Mouse (Mus musculus) hindbrain, postnatal 0 days (tissue): ENCODE measurements at regions not wholly inside any gene's neighbourhood (a gene's known extent, or its start where the extent isn't known, plus 50 kb on each side); places are given as distances from the start of the nearest gene placed in this dataset.

Experiments
- ATAC-seq: fragments of 200-750 bp; cut with Nextera tagmentation; 2 replicates; pipeline ENCODE4 v1.8.0; 2017; ENCODE audit warnings: mild to moderate bottlenecking, moderate TSS enrichment, moderate library complexity
- DNase-seq: peaks from one replicate; pipeline ENCODE4 v3.0.0-alpha.2; 2015; ENCODE audit warnings: low spot score
- H3K27ac ChIP-seq: fragments of 300-500 bp; sonication (generic); 2 replicates; pipeline ENCODE4 v1.5.1; 2014; ENCODE audit warnings: mild to moderate bottlenecking
- H3K27me3 ChIP-seq: fragments of 300-500 bp; sonication (generic); 2 replicates; pipeline ENCODE4 v1.6.1; 2014; ENCODE audit warnings: low read length, mixed read lengths; ENCODE audit not compliant: insufficient read depth
- H3K36me3 ChIP-seq: fragments of 300-500 bp; sonication (generic); 2 replicates; pipeline ENCODE4 v1.6.1; 2014; ENCODE audit warnings: low read length, mixed read lengths; ENCODE audit not compliant: insufficient read depth
- H3K4me1 ChIP-seq: fragments of 300-500 bp; sonication (generic); 2 replicates; pipeline ENCODE4 v1.6.1; 2014; ENCODE audit warnings: antibody characterized with exemption, low read length, mixed read lengths; ENCODE audit not compliant: insufficient read depth
- H3K4me2 ChIP-seq: fragments of 300-500 bp; sonication (generic); 2 replicates; pipeline ENCODE4 v1.6.1; 2014; ENCODE audit warnings: low read depth, mild to moderate bottlenecking, low read length, moderate library complexity, mixed read lengths
- H3K4me3 ChIP-seq: fragments of 300-500 bp; sonication (generic); 2 replicates; pipeline ENCODE4 v1.5.1; 2014; ENCODE audit warnings: low read length
- H3K9ac ChIP-seq: fragments of 300-500 bp; sonication (generic); replicated peaks from 2 replicates; pipeline ENCODE4 v1.6.1; 2014; ENCODE audit warnings: mild to moderate bottlenecking, low read length, moderate library complexity, mixed read lengths
- H3K9me3 ChIP-seq: fragments of 300-500 bp; sonication (generic); 2 replicates; pipeline ENCODE4 v1.6.1; 2016; ENCODE audit warnings: low read length, mixed read lengths
- CTCF ChIP-seq: IDR thresholded peaks from 2 replicates; pipeline ENCODE4 v1.5.1; 2016; ENCODE audit warnings: antibody characterized with exemption, control low read depth, low read depth
- WGBS: fragments of 180-500 bp; shearing (Covaris S2); extraction: QIAGEN DNeasy Blood & Tissue Kit; methylation state at CpG from one replicate; pipeline ENCODE4 v1.1.7; 2014; 5-methylcytosine and 5-hydroxymethylcytosine counted together

DNA sequence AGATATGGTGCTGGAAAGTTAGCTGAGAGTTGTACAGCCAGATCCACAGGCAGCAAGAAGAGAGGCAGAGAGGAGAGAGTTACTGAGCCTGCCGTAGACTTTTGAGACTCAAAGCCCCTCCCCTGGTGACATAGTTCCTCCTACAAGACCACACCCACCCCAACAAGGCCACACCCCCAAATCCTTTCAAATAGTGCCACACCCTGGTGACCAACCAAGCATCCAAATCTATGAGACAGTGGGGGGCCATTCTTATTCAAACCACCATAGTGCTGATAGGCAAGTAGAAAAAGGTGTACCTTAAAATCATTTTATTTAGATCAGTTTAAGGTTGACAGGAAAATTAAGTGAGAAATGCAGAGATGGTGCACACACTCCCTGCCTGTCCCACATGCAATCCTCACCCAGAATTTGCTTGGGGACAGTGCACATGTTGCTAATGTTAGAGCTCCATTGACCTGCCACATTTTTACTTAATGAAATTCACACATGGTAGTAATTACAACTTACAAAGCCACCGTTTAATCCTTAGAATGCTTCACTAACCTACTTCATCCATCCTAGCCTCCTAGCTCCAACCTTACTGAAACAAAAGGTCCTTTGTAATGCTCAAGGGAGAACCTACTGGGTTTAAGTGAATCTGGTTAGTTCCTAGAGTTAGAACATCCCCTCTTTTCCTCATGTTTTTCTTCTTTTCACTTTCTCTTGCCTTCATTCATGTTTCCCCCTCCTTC, 86.5 kb downstream of the Phlda1 start:
- no peak for TF ChIP-seq CTCF
- H3K4me1 ChIP-seq, result no peaks in the 10 kb centered on the region; the same call in 1 of the 2 replicates
- DNase-seq (no peak), ATAC-seq (no peak)
- H3K27me3 ChIP-seq, result no peaks in the 10 kb centered on the region
- no peak overlapping the region for H3K4me2 ChIP-seq
- no peaks in the 10 kb centered on the region for H3K36me3 ChIP-seq
- H3K27ac ChIP-seq, result no peak overlapping the region
- no peak overlapping the region for H3K9ac ChIP-seq
- no peak overlapping the region for H3K4me3 ChIP-seq
- 58% methylated on average over 2 of the region's 2 CpGs for WGBS
- H3K9me3 ChIP-seq, result no peaks in the 10 kb centered on the region

DNA sequence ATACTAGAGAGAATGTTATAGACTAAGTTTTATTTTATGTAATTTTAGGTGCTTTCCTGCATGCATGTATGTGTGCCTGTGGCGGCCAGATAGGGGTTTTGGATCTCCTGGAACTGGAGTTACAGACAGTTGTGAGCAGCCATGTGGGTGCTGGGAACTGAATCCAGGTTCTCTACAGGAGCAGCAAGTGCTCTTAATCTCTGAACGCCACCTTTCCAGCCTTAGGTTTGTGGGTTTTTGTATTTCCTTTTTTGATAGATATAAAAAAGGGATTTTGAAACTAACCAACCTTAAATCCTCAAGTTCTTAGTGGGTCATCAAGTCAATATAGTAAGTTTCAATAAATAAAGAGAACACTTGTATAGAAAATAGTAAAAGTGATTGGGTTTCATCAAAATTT, 87.2 kb downstream of the Phlda1 start:
- Histone ChIP-seq H3K27ac (no peak overlapping the region), H3K9ac (no peak overlapping the region), H3K4me2 (no peak overlapping the region), H3K9me3 (no peaks in the 10 kb centered on the region), H3K27me3 (no peaks in the 10 kb centered on the region), H3K4me3 (no peak overlapping the region), H3K4me1 (no peaks in the 10 kb centered on the region; the same call in 1 of the 2 replicates), H3K36me3 (no peaks in the 10 kb centered on the region)
- no peak for TF ChIP-seq CTCF
- WGBS, result 93% methylated on average over 2 of the region's 2 CpGs
- DNase-seq, result no peak
- ATAC-seq, result no peak

DNA sequence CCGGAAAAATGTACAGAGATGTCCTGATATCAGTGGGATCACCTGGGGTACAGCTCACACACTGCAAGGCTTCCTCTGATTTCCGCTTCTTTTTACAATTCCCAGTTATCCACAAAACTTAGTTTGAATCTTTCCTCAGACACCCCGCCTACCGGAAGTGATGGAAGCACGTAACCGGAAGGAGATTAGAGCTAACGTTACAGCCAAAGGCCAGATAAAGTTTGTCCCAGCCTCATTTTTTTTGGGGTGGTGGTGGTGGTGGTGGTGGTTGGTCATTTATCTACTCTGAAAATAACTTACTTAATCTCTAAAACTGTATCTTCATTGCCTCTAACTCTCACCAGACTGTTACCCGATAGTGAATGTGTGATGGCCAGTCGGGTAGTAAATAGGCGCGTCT, 88.1 kb downstream of the Phlda1 start:
- TF ChIP-seq CTCF, result no peak
- Histone ChIP-seq H3K4me1 (no peaks in the 10 kb centered on the region; the same call in 1 of the 2 replicates), H3K4me2 (no peak overlapping the region), H3K9ac (no peak overlapping the region), H3K4me3 (no peak overlapping the region), H3K27me3 (no peaks in the 10 kb centered on the region), H3K27ac (no peak overlapping the region), H3K36me3 (no peaks in the 10 kb centered on the region), H3K9me3 (no peaks in the 10 kb centered on the region)
- DNase-seq (no peak), ATAC-seq (no peak)
- WGBS, result 94% methylated on average over 11 of the region's 11 CpGs

DNA sequence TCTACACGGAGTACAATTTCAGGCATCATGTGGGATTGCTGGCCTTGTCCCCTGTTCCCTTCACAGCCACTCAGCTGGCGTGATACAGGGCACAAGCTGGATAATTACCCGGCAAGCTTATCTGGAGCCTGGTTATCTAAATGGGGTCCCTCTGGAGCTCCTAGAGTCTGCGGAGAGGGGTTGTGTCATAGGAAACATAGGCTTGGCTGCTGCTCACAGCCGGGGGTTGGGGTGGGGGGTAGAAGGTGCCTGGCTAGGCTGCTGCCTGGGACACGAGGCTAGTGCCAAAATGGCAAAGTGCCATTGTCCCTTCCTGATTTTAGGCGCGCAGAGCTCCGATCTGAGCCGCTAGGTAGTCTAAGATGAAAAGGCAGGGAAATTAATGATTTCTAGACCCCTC, 88.6 kb downstream of the Phlda1 start:
- no peak for DNase-seq
- TF ChIP-seq CTCF, result no peak
- no peaks in the 10 kb centered on the region for H3K36me3 ChIP-seq

DNA sequence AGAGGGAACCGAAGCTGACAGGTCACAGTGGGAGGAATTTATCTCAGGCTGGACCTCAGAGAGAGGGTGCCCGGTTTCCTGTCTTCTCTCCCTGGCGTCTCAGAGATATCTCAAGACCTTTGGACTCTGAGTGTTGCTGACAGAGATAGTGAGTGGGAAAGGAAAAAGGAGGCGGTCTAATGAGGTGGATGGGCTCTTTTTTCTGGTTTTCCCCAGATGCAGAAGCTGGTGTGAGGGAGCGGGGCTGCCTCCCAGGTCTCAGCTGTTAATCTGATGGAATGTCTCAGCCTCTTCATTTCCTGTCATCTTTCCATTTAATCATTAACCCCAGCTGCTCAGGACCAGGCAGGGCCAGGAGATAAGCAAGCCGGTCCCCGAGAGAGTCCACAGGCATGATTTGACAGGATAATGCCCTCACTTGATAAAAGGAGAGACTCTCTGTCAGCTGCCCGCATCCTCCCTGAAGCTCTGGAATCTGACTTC, 89.5 kb downstream of the Phlda1 start:
- H3K4me1 ChIP-seq, result peaks cover 9% of the 10 kb centered on the region
- H3K27me3 ChIP-seq, result no peaks in the 10 kb centered on the region
- no peak overlapping the region for H3K4me2 ChIP-seq
- H3K36me3 ChIP-seq, result no peaks in the 10 kb centered on the region
- no peak overlapping the region for H3K4me3 ChIP-seq
- DNase-seq (no peak), ATAC-seq (no peak)
- 62% methylated on average over 8 of the region's 8 CpGs for WGBS
- TF ChIP-seq CTCF, result no peak
- no peak overlapping the region for H3K9ac ChIP-seq
- H3K9me3 ChIP-seq, result no peaks in the 10 kb centered on the region
- H3K27ac ChIP-seq, result no peak overlapping the region

More for the DNA sequence above, 88.6 kb downstream of the Phlda1 start:
- 61% methylated on average over 10 of the region's 10 CpGs for WGBS
- H3K4me3 ChIP-seq, result no peak overlapping the region
- no peaks in the 10 kb centered on the region for H3K27me3 ChIP-seq
- no peak for ATAC-seq
- H3K9me3 ChIP-seq, result no peaks in the 10 kb centered on the region
- no peak overlapping the region for H3K4me2 ChIP-seq
- H3K4me1 ChIP-seq, result peaks cover 4% of the 10 kb centered on the region; the same call in 1 of the 2 replicates
- H3K9ac ChIP-seq, result no peak overlapping the region
- H3K27ac ChIP-seq, result no peak overlapping the region

DNA sequence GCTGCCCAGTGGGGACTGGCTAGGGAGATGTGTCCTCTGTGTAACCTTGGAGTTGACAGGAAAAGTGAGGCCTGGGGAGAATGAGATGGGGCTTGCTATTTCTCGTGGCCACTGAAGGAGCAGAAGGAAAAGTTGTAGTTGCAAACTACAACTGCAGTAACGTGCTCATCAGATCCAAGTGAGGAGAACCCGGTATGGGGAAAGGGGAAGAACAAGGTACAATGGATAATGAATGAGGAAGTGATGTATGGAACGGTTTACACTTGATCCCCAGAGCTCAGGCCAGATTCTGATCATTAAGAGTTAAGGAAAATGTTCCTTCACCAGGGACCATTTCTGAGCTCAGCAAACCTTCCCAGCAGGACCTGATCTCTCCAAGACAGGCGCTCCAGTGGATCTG, 92.6 kb downstream of the Phlda1 start:
- Histone ChIP-seq H3K27me3 (no peaks in the 10 kb centered on the region), H3K4me3 (no peak overlapping the region), H3K9ac (no peak overlapping the region), H3K4me2 (no peak overlapping the region), H3K9me3 (no peaks in the 10 kb centered on the region), H3K27ac (no peak overlapping the region), H3K4me1 (peaks cover 10% of the 10 kb centered on the region), H3K36me3 (no peaks in the 10 kb centered on the region)
- no peak for DNase-seq
- no peak for TF ChIP-seq CTCF
- no peak for ATAC-seq
- WGBS, result 87% methylated on average over 5 of the region's 5 CpGs
